Mouse (Mus musculus) lung, embryonic 14.5 days (tissue): ENCODE measurements around the gene Lcn6. TPM values are rescaled to one million over a fixed set of nuclear protein-coding genes. Genes with fewer than 3 reads are reported as not detected.
"Not testable (repeated sequence)": the region's sequence is repeated elsewhere in the genome, so short reads cannot be mapped to it uniquely, and the experiment has no call there.

Experiments used
- ATAC-seq: fragments of 200-750 bp; cut with Nextera tagmentation; 2 replicates; pipeline ENCODE4 v1.8.0; 2017; ENCODE audit warnings: mild to moderate bottlenecking, moderate TSS enrichment, moderate library complexity; ENCODE audit not compliant: insufficient read depth
- DNase-seq: peaks from one replicate; pipeline ENCODE4 v3.0.0-alpha.2; 2015
- H3K27ac ChIP-seq: fragments of 300-500 bp; sonication (generic); 2 replicates; pipeline ENCODE4 v1.5.1; 2014; ENCODE audit warnings: low read depth, mild to moderate bottlenecking, moderate library complexity
- H3K27me3 ChIP-seq: fragments of 300-500 bp; sonication (generic); 2 replicates; pipeline ENCODE4 v1.6.1; 2014; ENCODE audit warnings: low read length, control low read depth; ENCODE audit not compliant: insufficient read depth
- H3K36me3 ChIP-seq: fragments of 300-500 bp; sonication (generic); 2 replicates; pipeline ENCODE4 v1.6.1; 2014; ENCODE audit warnings: control low read depth; ENCODE audit not compliant: insufficient read depth
- H3K4me1 ChIP-seq: fragments of 300-500 bp; sonication (generic); 2 replicates; pipeline ENCODE4 v1.6.1; 2014; ENCODE audit warnings: antibody characterized with exemption, control low read depth; ENCODE audit not compliant: insufficient read depth
- H3K4me2 ChIP-seq: fragments of 300-500 bp; sonication (generic); 2 replicates; pipeline ENCODE4 v1.6.1; 2014; ENCODE audit warnings: mild to moderate bottlenecking
- H3K4me3 ChIP-seq: fragments of 300-500 bp; sonication (generic); 2 replicates; pipeline ENCODE4 v1.5.1; 2014; ENCODE audit warnings: low read depth, low read length
- H3K9ac ChIP-seq: fragments of 300-500 bp; sonication (generic); 2 replicates; pipeline ENCODE4 v1.6.1; 2014
- H3K9me3 ChIP-seq: fragments of 300-500 bp; sonication (generic); 2 replicates; pipeline ENCODE4 v1.6.1; 2016; ENCODE audit warnings: low read depth, low read length, control low read depth
- CTCF ChIP-seq: IDR thresholded peaks from 2 replicates; pipeline ENCODE4 v1.5.1; 2016; ENCODE audit warnings: antibody characterized with exemption, low read depth
- WGBS: fragments of 180-500 bp; shearing (Covaris S2); extraction: QIAGEN DNeasy Blood & Tissue Kit; methylation state at CpG from one replicate; pipeline ENCODE4 v1.1.7; 2014; 5-methylcytosine and 5-hydroxymethylcytosine counted together
- polyA plus RNA-seq: library from polyadenylated mRNA; unstranded; fragments of >200 nt; fragmentation: Nextera tagmentation; extraction: Ambion mirVana; gene quantifications from 2 replicates; pipeline ENCODE4 v1.2.1, GENCODE M21; 2014

Lcn6 gene
- polyA plus RNA-seq, 1 experiment from 2014 or later: not detected

DNA sequence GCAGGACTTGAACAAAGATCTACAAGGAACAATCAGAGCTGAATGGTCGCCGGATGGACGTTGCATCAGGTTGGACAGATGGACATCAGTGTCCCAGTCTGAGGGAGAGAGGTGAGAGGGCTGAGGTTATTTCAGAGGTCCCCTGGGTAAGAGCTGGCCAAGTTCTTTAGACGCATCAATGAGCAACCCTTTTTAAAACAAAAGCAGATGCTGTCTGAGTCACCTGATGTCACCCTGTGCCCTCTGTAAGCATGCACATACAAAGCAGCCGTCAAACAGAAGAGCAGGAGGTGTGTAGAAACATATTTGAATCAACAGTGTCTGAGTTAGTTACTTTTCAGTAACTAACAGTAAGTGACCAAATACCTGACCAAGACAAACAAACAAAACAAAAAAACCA is 12.5 kb upstream of the Lcn6 start:
- Histone ChIP-seq H3K9ac (no peak overlapping the region), H3K27me3 (no peaks in the 10 kb centered on the region), H3K9me3 (no peaks in the 10 kb centered on the region), H3K4me3 (no peak overlapping the region), H3K4me1 (no peaks in the 10 kb centered on the region), H3K4me2 (no peak overlapping the region), H3K36me3 (no peaks in the 10 kb centered on the region), H3K27ac (no peak overlapping the region)
- TF ChIP-seq CTCF: no peak
- WGBS: 74% methylated on average over 5 of the region's 5 CpGs
- ATAC-seq (no peak), DNase-seq (no peak)

DNA sequence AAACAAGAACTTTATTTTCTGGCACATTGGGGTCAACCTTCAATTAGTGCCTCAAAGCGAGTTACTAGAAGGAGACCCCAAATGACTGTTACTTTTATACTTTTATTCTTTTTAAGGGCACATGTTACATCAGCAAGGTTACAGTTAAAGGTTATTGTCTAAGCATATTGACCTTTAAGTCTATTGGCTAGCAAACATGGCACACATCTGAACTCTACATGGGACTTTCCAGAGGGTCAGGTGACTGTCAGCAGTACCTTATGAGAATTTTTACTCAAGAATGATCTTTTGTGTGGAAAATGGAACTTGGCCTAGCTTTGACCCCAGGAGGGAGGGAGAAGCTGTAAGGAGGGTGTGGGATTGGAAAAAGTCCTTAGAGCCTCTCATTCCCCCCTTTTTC is 10.1 kb upstream of the Lcn6 start:
- DNase-seq (no peak), ATAC-seq (no peak)
- H3K4me1 ChIP-seq: no peaks in the 10 kb centered on the region
- 55% methylated on average over 1 of the region's 1 CpGs for WGBS
- no peaks in the 10 kb centered on the region for H3K27me3 ChIP-seq
- no peak overlapping the region for H3K4me3 ChIP-seq
- no peaks in the 10 kb centered on the region for H3K9me3 ChIP-seq
- TF ChIP-seq CTCF: no peak
- no peak overlapping the region for H3K9ac ChIP-seq
- H3K4me2 ChIP-seq: no peak overlapping the region
- H3K27ac ChIP-seq: no peak overlapping the region
- no peaks in the 10 kb centered on the region for H3K36me3 ChIP-seq

GRCm38 (mm10) chr2:25679559-25679958 is 3.0 kb downstream of the Lcn6 start:
- Histone ChIP-seq H3K27me3 (no peaks in the 10 kb centered on the region), H3K9ac (no peak overlapping the region), H3K36me3 (no peaks in the 10 kb centered on the region), H3K27ac (no peak overlapping the region), H3K4me2 (no peak overlapping the region), H3K4me1 (no peaks in the 10 kb centered on the region), H3K9me3 (no peaks in the 10 kb centered on the region), H3K4me3 (no peak overlapping the region)
- TF ChIP-seq CTCF: no peak
- WGBS: 77% methylated on average over 6 of the region's 6 CpGs
- no peak for ATAC-seq
- no peak for DNase-seq

GRCm38 (mm10) chr2:25682426-25682825 is 5.8 kb downstream of the Lcn6 start, which contains the start of gene Lcn10:
Gene Lcn10 (plus strand): TSS chr2:25682726.
- no peak for TF ChIP-seq CTCF
- ATAC-seq (no peak), DNase-seq (no peak)
- H3K36me3 ChIP-seq: no peaks in the 10 kb centered on the region
- no peaks in the 10 kb centered on the region for H3K9me3 ChIP-seq
- H3K9ac ChIP-seq: no peak within 1 kb of the TSS
- no peaks in the 10 kb centered on the region for H3K27me3 ChIP-seq
- no peaks in the 10 kb centered on the region for H3K4me1 ChIP-seq
- 58% methylated on average over 2 of the region's 2 CpGs for WGBS
- no peak within 1 kb of the TSS for H3K4me3 ChIP-seq
- no peak within 1 kb of the TSS for H3K27ac ChIP-seq
- H3K4me2 ChIP-seq: no peak within 1 kb of the TSS

DNA sequence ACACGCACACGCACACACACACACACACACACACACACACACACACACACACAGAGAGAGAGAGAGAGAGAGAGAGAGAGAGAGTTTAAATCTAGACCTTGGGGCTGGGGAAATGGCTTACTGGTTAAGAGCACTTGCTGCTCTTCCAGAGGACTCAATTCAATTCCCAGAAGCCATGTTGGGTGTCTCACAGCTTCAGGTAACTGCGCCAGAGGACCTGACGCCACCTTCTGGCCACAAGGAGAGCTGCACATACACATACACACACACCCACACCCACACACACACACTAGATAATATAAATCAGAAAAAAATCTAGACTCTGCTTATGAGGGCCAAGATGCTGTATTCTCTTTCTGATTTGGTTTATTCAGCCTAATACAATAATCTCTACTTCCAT is 10.4 kb downstream of the Lcn6 start:
- Histone ChIP-seq H3K4me3 (no peak overlapping the region), H3K27ac (no peak overlapping the region), H3K4me1 (no peaks in the 10 kb centered on the region), H3K4me2 (no peak overlapping the region), H3K27me3 (no peaks in the 10 kb centered on the region), H3K9me3 (no peaks in the 10 kb centered on the region), H3K36me3 (no peaks in the 10 kb centered on the region), H3K9ac (no peak overlapping the region)
- TF ChIP-seq CTCF: 0 out of 2 replicates have a peak, but pooled peaks have one; percentile 4
- DNase-seq (no peak), ATAC-seq (no peak)
- WGBS: 58% methylated on average over 3 of the region's 4 CpGs

DNA sequence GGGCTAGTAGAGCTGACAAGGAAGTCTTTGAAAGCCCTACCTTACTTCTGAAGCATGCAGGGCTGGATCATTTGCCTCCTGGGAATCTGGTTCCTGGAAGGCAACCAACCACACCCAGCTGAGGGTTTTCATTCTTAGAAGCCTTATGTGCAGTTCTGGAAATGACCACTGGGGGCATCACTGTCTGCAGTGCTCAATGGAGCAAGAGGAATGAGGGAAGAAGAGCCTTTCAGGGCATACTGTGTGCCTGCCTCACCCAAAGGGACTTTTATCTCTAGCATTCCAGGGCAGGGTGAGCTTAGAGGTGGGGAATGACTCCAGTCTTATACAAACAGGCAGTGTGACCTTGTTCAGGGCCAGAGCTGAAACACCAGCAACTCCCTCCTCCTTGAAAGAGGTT is 18.0 kb downstream of the Lcn6 start:
- Histone ChIP-seq H3K9me3 (no peaks in the 10 kb centered on the region), H3K27ac (no peak overlapping the region), H3K36me3 (no peaks in the 10 kb centered on the region), H3K4me1 (no peaks in the 10 kb centered on the region), H3K27me3 (no peaks in the 10 kb centered on the region), H3K9ac (no peak overlapping the region), H3K4me3 (no peak overlapping the region), H3K4me2 (no peak overlapping the region)
- peak; percentile 84 for TF ChIP-seq CTCF
- DNase-seq (peak; percentile 84), ATAC-seq (no peak)

- H3K36me3 ChIP-seq: no peaks in the 10 kb centered on the region
- ATAC-seq (no peak), DNase-seq (no peak)
- H3K4me2 ChIP-seq: no peak overlapping the region
- WGBS: 46% methylated on average over 4 of the region's 4 CpGs
- no peak for TF ChIP-seq CTCF
- H3K27me3 ChIP-seq: no peaks in the 10 kb centered on the region
- no peaks in the 10 kb centered on the region for H3K4me1 ChIP-seq
- H3K9ac ChIP-seq: no peak overlapping the region
- H3K27ac ChIP-seq: no peak overlapping the region
- no peak overlapping the region for H3K4me3 ChIP-seq
- no peaks in the 10 kb centered on the region for H3K9me3 ChIP-seq
Observed at GRCm38 (mm10) chr2:25696951-25697350, 20.4 kb downstream of the Lcn6 start.

DNA sequence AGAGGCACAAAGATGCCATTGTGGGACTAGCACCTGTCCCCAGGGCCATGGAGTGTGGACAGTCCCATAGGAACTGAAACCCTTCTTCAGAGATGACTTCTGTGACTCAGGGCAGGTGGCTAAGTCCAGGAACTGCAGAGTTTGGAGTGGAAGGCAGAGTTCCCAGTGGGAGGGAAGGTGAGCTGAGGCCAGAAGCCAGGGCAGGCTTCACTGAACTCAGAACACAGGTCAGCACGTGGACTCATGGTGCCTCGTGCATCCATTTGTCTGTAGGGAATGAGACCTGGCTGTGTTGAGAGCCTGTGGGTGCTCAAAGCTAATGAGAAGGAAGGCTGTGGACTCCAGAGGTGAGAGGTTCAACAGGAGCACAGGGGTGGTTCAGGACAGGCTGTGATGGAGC is 22.1 kb downstream of the Lcn6 start:
- no peak for TF ChIP-seq CTCF
- Histone ChIP-seq H3K27ac (no peak overlapping the region), H3K4me2 (no peak overlapping the region), H3K27me3 (no peaks in the 10 kb centered on the region), H3K36me3 (no peaks in the 10 kb centered on the region), H3K4me1 (no peaks in the 10 kb centered on the region), H3K4me3 (no peak overlapping the region), H3K9ac (no peak overlapping the region), H3K9me3 (no peaks in the 10 kb centered on the region)
- ATAC-seq (no peak), DNase-seq (no peak)
- WGBS: 78% methylated on average over 2 of the region's 2 CpGs

DNA sequence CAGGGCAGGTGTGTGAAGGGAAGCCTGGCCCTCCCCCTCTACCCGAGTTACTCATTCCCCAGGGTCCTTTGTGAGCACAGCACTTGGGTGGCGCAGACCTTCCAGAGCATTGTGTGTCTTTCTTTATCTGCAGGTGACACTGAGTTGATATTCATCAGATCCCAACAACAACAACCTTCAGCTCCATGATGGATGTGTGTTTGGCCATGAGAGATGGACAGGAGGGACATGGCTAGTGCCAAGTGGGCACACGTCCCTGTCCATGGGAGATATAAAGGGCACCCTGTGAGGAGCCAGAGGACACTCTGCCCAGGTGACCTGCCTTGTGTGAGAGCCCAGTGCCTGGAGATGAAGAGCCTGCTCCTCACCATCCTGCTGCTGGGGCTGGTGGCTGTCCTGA is 23.2 kb downstream of the Lcn6 start, which contains the start of gene Obp2a:
Gene Obp2a, plus strand, starts transcription at position 301 of the 400 bp plus-strand sequence.
- not testable (repeated sequence) for H3K4me1 ChIP-seq, H3K9ac ChIP-seq, H3K4me2 ChIP-seq, H3K4me3 ChIP-seq, H3K27me3 ChIP-seq, H3K36me3 ChIP-seq, DNase-seq, ATAC-seq, H3K9me3 ChIP-seq, H3K27ac ChIP-seq
- WGBS: 65% methylated on average over 3 of the region's 3 CpGs
